Mouse (Mus musculus) bone marrow macrophage, adult 2 months (primary cell): Measurements from ENCODE around the gene Ganab.

Experiments used
- CTCF ChIP-seq: IDR thresholded peaks from 2 replicates; pipeline ENCODE4 v1.5.1; 2012; ENCODE audit warnings: low read depth, mild to moderate bottlenecking, low read length, moderate library complexity
- POLR2A ChIP-seq: IDR thresholded peaks from 2 replicates; pipeline ENCODE4 v1.6.1; 2012; ENCODE audit warnings: mild to moderate bottlenecking, low read depth, low read length, borderline replicate concordance

GRCm38 (mm10) chr19:8930117-8930516 is 32.2 kb downstream of the Ganab start:
- TF ChIP-seq CTCF: no peak
- no peak for TF ChIP-seq POLR2A
